Mouse (Mus musculus) cerebellum, adult (tissue): ENCODE results near the gene Slit3.

Experiments
- ATAC-seq: cut with Nextera tagmentation; 2 replicates; pipeline ENCODE4 v1.9.2; 2017; ENCODE audit warnings: mild to moderate bottlenecking, moderate library complexity, mixed read lengths; ENCODE audit not compliant: insufficient number of reproducible peaks, low FRiP score, low TSS enrichment

The Slit3 gene

GRCm38 (mm10) chr11:35120894-35121610, at the start of gene Slit3:
Gene Slit3, plus strand, starts transcription at chr11:35121224.
- peak; percentile 54 for ATAC-seq

DNA sequence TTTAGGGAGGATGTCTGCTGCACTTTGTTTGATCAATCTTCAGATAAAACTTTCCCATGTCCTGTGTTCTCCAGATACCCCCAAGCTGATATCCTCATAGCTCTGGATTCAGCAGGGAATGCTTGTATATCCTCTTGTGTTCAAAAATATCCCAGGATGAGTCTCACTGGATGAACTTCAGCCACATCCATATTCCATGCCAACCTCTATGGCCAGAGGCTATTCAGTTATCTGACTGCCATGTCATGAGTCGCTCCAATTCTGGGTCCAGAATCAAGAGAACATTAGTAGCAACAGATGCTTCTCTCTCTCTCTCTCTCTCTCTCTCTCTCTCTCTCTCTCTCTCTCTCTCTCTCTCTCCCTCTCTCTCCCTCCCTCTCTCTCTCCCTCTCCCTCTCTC, 49.6 kb upstream of the Slit3 start:
- ATAC-seq, result no peak

- ATAC-seq, result no peak
Measured at GRCm38 (mm10) chr11:35075411-35075810, 45.6 kb upstream of the Slit3 start.

DNA sequence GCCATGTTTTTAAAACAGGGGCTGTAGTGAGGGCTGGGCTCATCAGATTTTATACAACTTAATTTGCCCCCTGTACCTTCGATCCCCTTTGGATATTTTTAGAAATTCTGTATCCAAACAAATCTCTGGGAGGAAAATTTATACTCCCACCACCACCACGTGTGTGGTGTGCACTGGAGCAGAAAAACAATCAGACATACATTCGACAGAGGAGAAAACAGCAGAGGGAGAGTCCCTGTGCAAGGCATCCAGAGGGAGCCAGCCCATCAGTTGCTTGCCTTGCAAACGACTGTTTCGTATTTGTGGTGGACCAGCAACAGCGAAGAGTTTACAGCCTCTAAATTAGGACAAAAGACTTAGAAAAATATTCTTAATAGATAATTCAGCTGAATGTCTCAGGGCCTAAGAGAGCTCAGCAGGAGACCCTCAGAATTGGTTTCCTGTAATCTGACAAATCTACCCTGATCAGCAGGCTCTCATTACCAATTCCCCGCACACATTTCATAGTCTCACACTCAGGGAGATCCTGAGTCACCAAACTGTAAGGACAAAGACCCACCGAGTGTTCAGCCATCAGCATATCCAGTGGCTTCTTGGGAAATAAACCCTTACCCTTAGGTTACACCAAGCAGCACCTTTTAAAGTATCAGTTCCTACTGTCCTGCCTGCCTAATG, 40.4 kb upstream of the Slit3 start:
- ATAC-seq, result no peak

DNA sequence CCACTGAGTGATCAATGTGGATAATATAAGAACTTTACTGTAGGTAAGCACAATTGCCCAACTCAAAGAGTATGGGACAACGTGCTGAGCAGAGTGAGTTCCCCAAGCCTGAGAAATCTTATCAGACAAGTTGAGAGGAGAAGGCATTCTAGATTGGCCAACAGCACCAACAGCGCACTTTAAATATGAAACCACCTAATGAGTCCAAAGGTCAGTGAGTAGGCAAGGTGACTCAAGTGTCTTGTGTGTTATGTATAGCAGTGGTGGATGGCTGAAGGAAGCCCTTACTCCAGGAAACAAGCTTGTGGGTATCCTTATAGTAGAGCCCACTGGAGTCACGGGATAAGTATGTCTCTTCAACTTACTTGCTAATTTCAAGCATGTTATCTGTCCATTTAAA, 38.7 kb upstream of the Slit3 start:
- ATAC-seq, result no peak

- no peak for ATAC-seq
Measured at GRCm38 (mm10) chr11:35083049-35083448, 38.0 kb upstream of the Slit3 start.

- ATAC-seq, result no peak
Measured at GRCm38 (mm10) chr11:35085351-35085750, 35.7 kb upstream of the Slit3 start.

GRCm38 (mm10) chr11:35086029-35086428, 35.0 kb upstream of the Slit3 start:
- no peak for ATAC-seq

- ATAC-seq, result no peak
Measured at GRCm38 (mm10) chr11:35087454-35087853, 33.6 kb upstream of the Slit3 start.

- no peak for ATAC-seq
Measured at GRCm38 (mm10) chr11:35088136-35088535, 32.9 kb upstream of the Slit3 start.

DNA sequence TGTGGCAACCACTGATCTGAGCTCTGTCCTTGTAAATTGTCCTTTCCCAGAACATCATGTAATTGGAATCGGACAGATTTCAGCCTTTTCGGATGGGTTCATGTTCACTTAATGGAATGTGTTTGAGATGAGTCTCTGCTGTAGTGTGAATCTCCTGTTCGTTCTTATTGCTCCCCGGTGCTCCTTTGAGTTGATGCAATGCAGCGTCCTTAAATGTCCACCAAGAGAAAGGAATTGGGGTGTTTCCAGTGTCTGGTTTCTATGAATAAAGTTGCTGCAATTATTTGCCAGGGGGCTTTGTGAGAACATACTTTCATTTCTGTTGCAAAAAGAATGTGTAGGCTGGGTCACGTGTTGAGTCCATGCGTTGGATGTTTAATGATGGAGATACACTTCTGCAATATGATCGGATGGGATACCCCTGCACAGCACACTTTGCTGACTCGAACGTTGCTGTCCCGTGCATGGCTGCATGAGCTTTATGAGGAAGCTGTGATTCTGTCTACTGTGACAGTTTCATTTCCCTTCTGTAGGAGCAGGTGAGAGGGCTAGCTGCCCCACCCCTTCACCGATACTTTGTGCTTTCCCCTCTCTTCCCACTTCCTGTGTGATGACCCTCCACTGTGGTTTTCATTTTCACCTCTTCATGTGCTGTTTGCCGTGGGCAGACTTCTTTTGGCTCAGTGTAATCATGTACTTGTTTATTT, 30.2 kb upstream of the Slit3 start:
- no peak for ATAC-seq

GRCm38 (mm10) chr11:35096538-35096937, 24.5 kb upstream of the Slit3 start:
- ATAC-seq, result no peak

- no peak for ATAC-seq
Measured at GRCm38 (mm10) chr11:35109781-35110180, 11.2 kb upstream of the Slit3 start.

- ATAC-seq, result no peak
Measured at GRCm38 (mm10) chr11:35110784-35111183, 10.2 kb upstream of the Slit3 start.

- no peak for ATAC-seq
Measured at GRCm38 (mm10) chr11:35113290-35113689, 7.7 kb upstream of the Slit3 start.

- ATAC-seq, result no peak
Measured at GRCm38 (mm10) chr11:35116436-35116835, 4.6 kb upstream of the Slit3 start.

GRCm38 (mm10) chr11:35117871-35118270, 3.2 kb upstream of the Slit3 start:
- no peak for ATAC-seq

- ATAC-seq, result no peak
Measured at GRCm38 (mm10) chr11:35118731-35119130, 2.3 kb upstream of the Slit3 start.

GRCm38 (mm10) chr11:35119360-35119759, 1.7 kb upstream of the Slit3 start:
- no peak for ATAC-seq

DNA sequence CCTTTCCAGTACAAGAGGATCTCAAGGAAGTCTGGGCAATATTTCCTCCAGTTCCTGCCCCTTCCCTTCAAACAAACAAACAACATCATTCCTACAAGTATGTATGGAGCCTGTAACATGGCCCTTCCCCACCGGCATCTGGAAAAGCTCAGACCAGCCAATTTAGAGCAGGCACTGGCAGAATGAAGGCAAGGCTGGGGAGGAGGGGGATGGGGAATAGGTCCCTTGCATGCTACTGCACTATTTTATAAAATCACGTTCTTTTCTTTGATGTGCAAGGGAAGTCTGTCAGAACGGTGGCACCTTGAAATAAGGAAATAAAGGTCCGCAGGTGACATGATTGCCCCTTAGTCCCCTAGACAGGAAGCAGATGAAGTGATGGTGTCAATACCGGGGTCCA, 948 bp upstream of the Slit3 start:
- no peak for ATAC-seq

DNA sequence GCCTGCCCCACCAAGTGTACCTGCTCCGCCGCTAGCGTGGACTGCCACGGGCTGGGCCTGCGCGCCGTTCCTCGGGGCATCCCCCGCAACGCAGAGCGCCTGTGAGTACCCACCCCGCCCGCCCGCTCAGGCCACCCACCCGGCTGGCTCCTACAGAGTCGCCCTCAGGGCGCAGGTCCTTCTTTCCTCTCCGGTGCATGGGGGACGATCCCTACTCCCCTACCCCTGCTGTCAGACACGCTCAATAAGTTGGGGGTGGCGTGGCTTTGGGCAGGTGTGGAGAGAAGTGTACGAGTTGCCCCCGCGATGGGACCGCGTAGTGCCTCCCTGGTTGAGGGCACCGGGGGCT, 561 bp downstream of the Slit3 start:
- ATAC-seq, result 0 out of 2 replicates have a peak, but pooled peaks have one; percentile 1
